Mouse (Mus musculus) left cerebral cortex, adult 11 months (tissue): ENCODE results near the gene Rasal2.

ENCODE experiments used
- DNase-seq: peaks from one replicate; pipeline ENCODE4 v3.0.0; 2022; ENCODE audit warnings: low spot score

Rasal2 gene

GRCm38 (mm10) chr1:157137854-157138241 lies 274.5 kb downstream of the Rasal2 start:
- DNase-seq, result no peak

- no peak for DNase-seq
Measured at GRCm38 (mm10) chr1:157137132-157137853, 275.1 kb downstream of the Rasal2 start.

DNA sequence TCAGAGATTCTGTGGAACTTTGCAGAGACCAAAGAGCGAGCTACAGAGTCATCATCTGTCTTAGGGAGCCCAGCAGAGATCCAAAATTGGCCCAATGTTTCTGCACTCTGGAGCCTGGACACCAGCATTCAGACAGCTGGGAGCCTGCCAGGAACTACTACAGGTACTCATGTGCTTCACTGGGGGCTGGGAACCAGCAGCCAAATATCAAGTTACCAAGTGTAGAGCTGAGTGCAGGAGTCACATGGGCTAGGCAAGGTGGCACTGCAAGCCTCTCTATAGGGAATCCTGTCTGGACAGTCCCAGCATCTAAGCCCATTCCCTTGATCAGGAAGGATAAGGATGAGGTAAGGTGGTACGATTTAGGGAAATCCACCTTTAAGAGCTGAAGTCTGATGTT lies 284.2 kb downstream of the Rasal2 start:
- DNase-seq, result no peak

GRCm38 (mm10) chr1:157123836-157124235 lies 288.6 kb downstream of the Rasal2 start:
- DNase-seq, result no peak

GRCm38 (mm10) chr1:157119168-157119567 lies 293.2 kb downstream of the Rasal2 start:
- no peak for DNase-seq

DNA sequence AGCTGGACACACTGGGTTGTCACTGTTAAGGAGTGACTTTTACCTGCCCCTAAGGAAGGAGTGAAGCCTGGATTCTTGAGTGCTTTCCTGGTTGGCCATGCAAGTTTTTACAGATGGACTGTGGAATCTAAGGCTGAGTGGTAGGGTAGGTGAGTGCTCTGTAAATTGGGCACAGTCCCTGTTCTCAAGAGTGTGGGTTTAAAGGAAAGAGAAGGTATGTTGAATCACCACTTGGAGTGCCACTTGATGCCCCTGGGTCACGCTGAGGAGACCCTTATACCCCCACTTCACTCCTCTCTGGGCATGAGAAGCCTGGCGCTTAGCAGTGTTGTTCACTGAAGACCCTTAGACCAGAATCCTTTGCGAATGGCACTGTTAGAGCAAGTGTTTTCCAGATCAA lies 295.0 kb downstream of the Rasal2 start:
- no peak for DNase-seq

- DNase-seq, result no peak
Measured at GRCm38 (mm10) chr1:157114492-157114891, 297.9 kb downstream of the Rasal2 start.

DNA sequence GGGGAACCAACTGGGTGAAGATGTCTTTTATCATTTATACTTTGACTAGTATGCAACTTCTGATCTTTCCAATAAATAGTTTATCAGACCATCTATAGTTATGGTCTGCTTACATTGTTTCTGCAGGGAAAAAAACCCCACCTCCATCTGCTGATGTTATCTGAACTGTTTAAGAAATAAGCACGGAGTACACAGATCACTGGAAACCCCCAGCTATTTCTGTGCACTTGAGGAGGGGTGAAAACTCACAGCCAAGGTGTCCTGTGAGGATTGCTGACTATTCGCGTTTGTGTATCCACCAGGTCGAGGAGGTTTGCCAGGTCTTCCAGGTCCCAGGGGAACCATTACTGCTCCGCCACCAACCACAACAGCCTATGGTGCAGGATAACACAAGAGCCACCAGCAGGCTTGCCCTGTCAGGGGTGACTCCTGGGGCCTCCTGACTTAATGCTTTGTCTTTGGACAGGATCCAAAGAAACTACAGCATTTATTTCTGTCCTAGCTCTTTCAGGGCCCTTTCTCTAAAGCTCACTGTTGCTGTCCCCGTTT lies 302.0 kb downstream of the Rasal2 start:
- DNase-seq, result no peak

DNA sequence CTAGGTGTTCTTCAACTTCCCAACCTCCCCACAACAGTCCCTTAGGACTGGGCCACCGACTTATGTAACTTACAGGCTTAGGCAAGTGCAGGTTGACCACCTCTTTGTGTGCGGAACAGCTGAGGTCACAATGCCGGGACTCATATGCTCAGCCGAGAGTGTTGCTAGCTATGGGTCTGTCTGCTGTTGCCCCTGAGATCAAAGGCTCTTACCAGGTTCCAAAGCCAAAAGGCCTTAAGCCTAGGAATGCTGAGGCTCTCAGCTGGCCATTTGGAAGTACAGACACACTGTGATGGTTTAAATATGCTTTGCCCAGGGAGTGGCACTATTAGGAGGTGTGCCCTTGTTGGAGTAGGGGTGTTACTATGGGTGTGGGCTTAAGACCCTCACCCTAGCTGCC lies 303.8 kb downstream of the Rasal2 start, which contains the start of gene Tex35:
Tex35 (minus strand) TSS at position 101 of the 400 bp plus-strand sequence.
- DNase-seq, result no peak

- DNase-seq, result no peak
Measured at GRCm38 (mm10) chr1:157101122-157101865, 311.1 kb downstream of the Rasal2 start.

DNA sequence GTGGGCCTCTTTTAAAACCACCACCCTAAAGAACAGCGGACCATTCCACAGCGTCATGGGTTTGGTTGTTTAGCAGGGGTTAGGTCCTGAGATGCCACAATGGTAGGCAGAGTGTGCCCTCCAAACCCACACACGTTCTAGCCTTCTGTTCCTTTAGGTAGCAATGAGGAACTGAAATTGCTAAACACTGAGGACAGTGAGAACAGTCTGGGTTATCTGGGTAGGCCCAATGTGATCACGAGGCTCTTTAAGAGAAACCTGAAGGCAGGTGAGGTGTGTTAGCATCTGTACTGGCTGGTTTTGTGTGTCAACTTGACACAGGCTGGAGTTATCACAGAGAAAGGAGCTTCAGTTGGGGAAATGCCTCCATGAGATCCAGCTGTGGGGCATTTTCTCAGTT lies 316.9 kb downstream of the Rasal2 start:
- DNase-seq, result no peak

DNA sequence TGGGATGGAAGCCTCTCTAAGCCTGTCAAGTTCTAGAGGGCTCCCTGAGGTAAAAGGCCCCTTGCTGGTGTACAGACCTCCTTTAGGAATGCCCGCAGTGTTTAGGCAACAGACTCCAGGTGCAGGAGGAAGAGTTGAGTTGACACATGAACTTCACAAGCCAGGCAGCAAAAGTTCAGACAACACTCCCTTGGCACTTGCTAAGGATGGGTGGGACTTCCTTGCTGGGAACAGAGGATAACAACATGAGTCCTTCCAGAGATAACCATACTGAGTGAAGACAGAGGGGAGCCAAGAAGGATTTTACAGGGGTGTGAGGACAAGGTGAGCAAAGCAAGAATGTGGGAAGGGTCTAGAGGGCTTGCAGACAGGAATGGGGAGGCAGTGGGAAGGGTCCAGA lies 319.8 kb downstream of the Rasal2 start:
- DNase-seq, result no peak

- DNase-seq, result no peak
Measured at GRCm38 (mm10) chr1:157092140-157092539, 320.3 kb downstream of the Rasal2 start.

DNA sequence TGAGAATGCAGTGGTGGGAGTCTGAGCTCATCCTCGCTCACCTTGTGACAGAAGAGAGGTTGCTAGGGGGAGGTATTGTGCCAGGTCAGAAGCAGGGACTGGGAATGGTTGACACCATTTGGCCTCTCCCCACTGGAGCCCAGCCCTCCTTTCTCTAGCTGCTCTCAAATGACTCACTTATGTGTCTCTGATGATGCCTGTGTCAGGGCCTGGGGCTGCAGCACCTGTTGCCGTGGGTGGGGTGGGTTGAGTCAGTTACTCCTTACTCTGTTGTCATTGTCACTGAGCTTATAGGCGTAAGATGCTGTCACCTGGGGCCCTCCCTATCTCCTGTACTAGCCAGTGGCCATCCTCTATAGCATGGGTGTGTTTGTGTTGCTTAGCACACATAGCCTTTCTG lies 321.6 kb downstream of the Rasal2 start:
- no peak for DNase-seq

GRCm38 (mm10) chr1:157086097-157086994 lies 326.0 kb downstream of the Rasal2 start:
- peak; percentile 40 for DNase-seq
